Mouse (Mus musculus) CH12.LX (cell line): Measurements from ENCODE around the gene Gm17509.

Experiments
- CTCF ChIP-seq, 2 experiments: IDR thresholded peaks in 1 of 2; conservative IDR thresholded peaks in 1 of 2; 2 replicates each; pipeline ENCODE4 v1.5.1; 2011 to 2012; ENCODE audit warnings: low read depth in 2 of 2, low read length in 2 of 2, improper control_type of control experiment in 1 of 2, inconsistent platforms in 1 of 2, mild to moderate bottlenecking in 1 of 2, moderate library complexity in 1 of 2
- ELF1 ChIP-seq: IDR thresholded peaks from 2 replicates; pipeline ENCODE4 v1.6.1; 2014; ENCODE audit warnings: low read depth, mild to moderate bottlenecking, inconsistent platforms, low read length, improper control_type of control experiment
- EP300 ChIP-seq: IDR thresholded peaks from 2 replicates; pipeline ENCODE4 v1.6.1; 2011; ENCODE audit warnings: low read length, improper control_type of control experiment
- MAFK ChIP-seq: IDR thresholded peaks from 2 replicates; pipeline ENCODE4 v1.6.1; 2011; ENCODE audit warnings: low read length, improper control_type of control experiment; ENCODE audit not compliant: insufficient replicate concordance
- MAX ChIP-seq: IDR thresholded peaks from 2 replicates; pipeline ENCODE4 v1.6.1; 2011; ENCODE audit warnings: low read length, improper control_type of control experiment
- MXI1 ChIP-seq: IDR thresholded peaks from 2 replicates; pipeline ENCODE4 v1.6.1; 2011; ENCODE audit warnings: mild to moderate bottlenecking, low read depth, low read length, improper control_type of control experiment
- POLR2A ChIP-seq: IDR thresholded peaks from 2 replicates; pipeline ENCODE4 v1.6.1; 2011; ENCODE audit warnings: low read depth, mild to moderate bottlenecking, improper control_type of control experiment, low read length
- RCOR1 ChIP-seq: conservative IDR thresholded peaks from 2 replicates; pipeline ENCODE4 v1.6.1; 2012; ENCODE audit warnings: low read depth, mild to moderate bottlenecking, inconsistent platforms, low read length, improper control_type of control experiment
- TCF12 ChIP-seq: IDR thresholded peaks from 2 replicates; pipeline ENCODE4 v1.6.1; 2014; ENCODE audit warnings: low read depth, mild to moderate bottlenecking, inconsistent platforms, low read length, improper control_type of control experiment
- UBTF ChIP-seq: IDR thresholded peaks from 2 replicates; pipeline ENCODE4 v1.6.1; 2012; ENCODE audit warnings: low read depth, mild to moderate bottlenecking, inconsistent platforms, low read length, improper control_type of control experiment, moderate library complexity
- USF1 ChIP-seq: IDR thresholded peaks from 2 replicates; pipeline ENCODE4 v1.6.1; 2014; ENCODE audit warnings: low read depth, mild to moderate bottlenecking, inconsistent platforms, low read length, improper control_type of control experiment

DNA sequence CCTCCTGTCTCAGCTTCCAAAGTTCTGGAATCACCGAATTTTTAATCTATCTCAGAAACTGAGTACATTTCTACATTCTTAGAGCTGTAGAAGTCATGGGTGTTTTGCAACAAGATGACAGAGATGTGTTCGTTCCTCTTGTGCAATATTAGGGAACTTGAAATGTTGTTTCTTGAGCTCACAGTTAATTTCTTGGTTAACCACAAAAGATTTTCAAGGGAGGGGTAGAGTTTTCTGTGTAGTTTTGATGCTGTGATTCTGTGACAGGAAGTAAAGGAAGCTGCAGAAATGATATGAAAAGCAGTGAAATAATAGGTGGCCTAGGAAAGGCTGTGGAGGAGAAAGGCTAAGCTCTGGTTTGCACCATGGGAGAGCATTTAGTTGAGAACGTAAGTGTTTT is 21.2 kb upstream of the Gm17509 start:
- TF ChIP-seq CTCF (conservative IDR thresholded peaks at IDR 0.05 in 1 of 2, IDR thresholded peaks at IDR 0.05 in 1 of 2; ENCODE audit: low read depth in 2 of 2, low read length in 2 of 2) = no peak
- no peak for TF ChIP-seq UBTF
- TF ChIP-seq USF1 = no peak
- no peak for TF ChIP-seq POLR2A
- TF ChIP-seq MAX = no peak
- TF ChIP-seq RCOR1 = no peak
- TF ChIP-seq MXI1 = no peak
- TF ChIP-seq ELF1 = no peak
- no peak for TF ChIP-seq MAFK
- TF ChIP-seq EP300 = no peak
- TF ChIP-seq TCF12 = no peak
